In genomic region chr15:99584407-99585202, GRCm38 (mm10) we compare ENCODE assay signal across 8 mouse cellular contexts. TPM values are rescaled to one million over a fixed set of nuclear protein-coding genes. Genes with fewer than 3 reads are reported as not detected.
A peak's percentile ranks its signal among the peaks of the same experiment; 100 is the strongest.
DNase-seq lines count a peak whose midpoint lies in the region; ATAC-seq and TF ChIP-seq lines count a peak whose summit lies in the region.

No protein-coding gene starts in this region.

- H3ac ChIP-seq in myocyte (ENCODE audit: control insufficient read depth, insufficient read length), result no peak overlapping the region

- peak overlapping the region; percentile 21 for H3K4me3 ChIP-seq in neural tube, embryonic 11.5 days (ENCODE audit: low read depth, low read length)
- H3K4me3 ChIP-seq in heart, embryonic 15.5 days, result peak overlapping the region; percentile 46
- H3K4me3 ChIP-seq in liver, embryonic 11.5 days (ENCODE audit: low read depth, low read length), result 0 out of 2 replicates have a peak overlapping the region, but pooled peaks have one; percentile 17
- H3K4me3 ChIP-seq in myocyte, result peak overlapping the region; percentile 3

- TF ChIP-seq POLR2A in myocyte (IDR thresholded peaks at IDR 0.05; ENCODE audit: insufficient read length, low read depth), result peak; percentile 56

- no peaks in the 10 kb centered on the region for H3K79me2 ChIP-seq in myocyte (ENCODE audit: control insufficient read depth, insufficient read depth)

- WGBS in neural tube, embryonic 11.5 days, result under 1% methylated on average over 24 of the region's 24 CpGs
- 2% methylated on average over 24 of the region's 24 CpGs for WGBS in heart, embryonic 15.5 days
- 3% methylated on average over 24 of the region's 24 CpGs for WGBS in liver, embryonic 11.5 days

- H3K27me3 ChIP-seq in neural tube, embryonic 11.5 days (ENCODE audit: control insufficient read depth, insufficient read depth, low read length), result peaks cover 75% of the 10 kb centered on the region
- H3K27me3 ChIP-seq in heart, embryonic 15.5 days, result peaks cover 99% of the 10 kb centered on the region
- H3K27me3 ChIP-seq in liver, embryonic 11.5 days (replicated peaks; ENCODE audit: control insufficient read depth, insufficient read depth, low read length), result peaks cover 95% of the 10 kb centered on the region
- H3K27me3 ChIP-seq in myocyte (ENCODE audit: control insufficient read depth, insufficient read depth, insufficient read length), result no peaks in the 10 kb centered on the region

- H3K36me3 ChIP-seq in neural tube, embryonic 11.5 days (ENCODE audit: control insufficient read depth, insufficient read depth, low read length), result no peaks in the 10 kb centered on the region
- H3K36me3 ChIP-seq in heart, embryonic 15.5 days, result no peaks in the 10 kb centered on the region
- no peaks in the 10 kb centered on the region for H3K36me3 ChIP-seq in liver, embryonic 11.5 days (ENCODE audit: control insufficient read depth, insufficient read depth, low read length)
- no peaks in the 10 kb centered on the region for H3K36me3 ChIP-seq in myocyte (ENCODE audit: control insufficient read depth, insufficient read depth)

- H3K27ac ChIP-seq in neural tube, embryonic 11.5 days (ENCODE audit: low read depth, low read length), result no peak overlapping the region
- H3K27ac ChIP-seq in heart, embryonic 15.5 days, result no peak overlapping the region
- no peak overlapping the region for H3K27ac ChIP-seq in liver, embryonic 11.5 days (ENCODE audit: low read depth, low read length)

- H3K9me3 ChIP-seq in neural tube, embryonic 11.5 days (ENCODE audit: control insufficient read depth, low read length), result no peaks in the 10 kb centered on the region
- no peaks in the 10 kb centered on the region for H3K9me3 ChIP-seq in heart, embryonic 15.5 days (replicated peaks)
- H3K9me3 ChIP-seq in liver, embryonic 11.5 days (ENCODE audit: control insufficient read depth, low read length), result no peaks in the 10 kb centered on the region

- peak overlapping the region; percentile 49 for H3K4me2 ChIP-seq in neural tube, embryonic 11.5 days (ENCODE audit: low read depth)
- H3K4me2 ChIP-seq in heart, embryonic 15.5 days, result peak overlapping the region; percentile 73
- peak overlapping the region; percentile 53 for H3K4me2 ChIP-seq in liver, embryonic 11.5 days
- peak overlapping the region; percentile 70 for H3K4me2 ChIP-seq in myocyte (ENCODE audit: low read depth)

- ATAC-seq in neural tube, embryonic 11.5 days (ENCODE audit: insufficient read depth, low FRiP score, low TSS enrichment), result no peak
- no peak for ATAC-seq in heart, embryonic 15.5 days (replicated peaks; ENCODE audit: insufficient number of reproducible peaks, insufficient read depth, low FRiP score, low read depth)
- no peak for ATAC-seq in liver, embryonic 11.5 days (replicated peaks; ENCODE audit: low FRiP score)

- peaks cover 15% of the 10 kb centered on the region for H3K4me1 ChIP-seq in neural tube, embryonic 11.5 days (ENCODE audit: control insufficient read depth, insufficient read depth, low read length)
- H3K4me1 ChIP-seq in heart, embryonic 15.5 days (replicated peaks), result peaks cover 19% of the 10 kb centered on the region
- peaks cover 5% of the 10 kb centered on the region; the same call in 1 of the 2 replicates for H3K4me1 ChIP-seq in liver, embryonic 11.5 days (replicated peaks; ENCODE audit: control insufficient read depth, insufficient read depth, low read length)

- no peak for DNase-seq in neural tube, embryonic 11.5 days (ENCODE audit: low spot score)
- no peak for DNase-seq in neural tube, embryonic 10.5 days (ENCODE audit: extremely low spot score, low spot score)
- no peak for DNase-seq in liver, embryonic 11.5 days (ENCODE audit: low spot score)
- DNase-seq in cerebellum, postnatal 14 days, result no peak
- DNase-seq in thymus, postnatal 4 days, result no peak
- DNase-seq in testis, postnatal 10 days (ENCODE audit: low spot score), result no peak

- no peak overlapping the region; the same call in 1 of the 2 replicates for H3K9ac ChIP-seq in neural tube, embryonic 11.5 days (ENCODE audit: low read length)
- no peak overlapping the region for H3K9ac ChIP-seq in heart, embryonic 15.5 days
- no peak overlapping the region for H3K9ac ChIP-seq in liver, embryonic 11.5 days (ENCODE audit: low read depth, low read length)

TF ChIP-seq in myocyte, 11 proteins besides CTCF, POLR2A, EP300 and RAD21:
- no peak for TF ChIP-seq TCF12 (IDR thresholded peaks at IDR 0.05; ENCODE audit: insufficient read depth, poor library complexity, severe bottlenecking)
- peak; percentile 23 for TF ChIP-seq SRF (IDR thresholded peaks at IDR 0.05; ENCODE audit: control insufficient read depth, insufficient read length, low read depth)
- TF ChIP-seq REST (IDR thresholded peaks at IDR 0.05; ENCODE audit: insufficient read depth, insufficient read length), result no peak
- peak in 1 of 3 experiments; percentile 32 for TF ChIP-seq MYOD1 (IDR thresholded peaks at IDR 0.05; ENCODE audit: control insufficient read depth in 1 of 3, insufficient read length in 2 of 3, low read depth in 2 of 3)
- peak; percentile 87 for TF ChIP-seq CEBPB (IDR thresholded peaks at IDR 0.05; ENCODE audit: insufficient read depth, poor library complexity, severe bottlenecking)
- TF ChIP-seq MYOG (IDR thresholded peaks at IDR 0.05; ENCODE audit: control insufficient read depth in 1 of 3, insufficient read depth in 1 of 3, insufficient read length in 2 of 3, low read depth in 2 of 3), result peak in 1 of 3 experiments; percentile 28
- no peak for TF ChIP-seq MAX (IDR thresholded peaks at IDR 0.05; ENCODE audit: low read depth)
- TF ChIP-seq POLR2AphosphoS2 (IDR thresholded peaks at IDR 0.05; ENCODE audit: insufficient read length, low read depth), result no peak
- TF ChIP-seq E2F4 (IDR thresholded peaks at IDR 0.05; ENCODE audit: insufficient read depth), result no peak
- no peak for TF ChIP-seq TCF3 (IDR thresholded peaks at IDR 0.05; ENCODE audit: insufficient read length, low read depth)
- TF ChIP-seq USF1 (IDR thresholded peaks at IDR 0.05; ENCODE audit: low read depth), result no peak

RNA-seq across cellular contexts. Expression of gene Aqp2, which starts 5.8 kb away (rescaled TPM):
- not detected in 2 replicates for polyA plus RNA-seq in neural tube, embryonic 11.5 days (2014; fragmentation: Nextera tagmentation; extraction: Ambion mirVana)
- polyA plus RNA-seq in heart, embryonic 15.5 days (2015; fragmentation: Nextera tagmentation; extraction: Ambion mirVana), result not detected in 2 replicates
- polyA plus RNA-seq in liver, embryonic 11.5 days (2014; fragmentation: Nextera tagmentation; extraction: Ambion mirVana), result not detected in 2 replicates
- 0.02 TPM for polyA plus RNA-seq in myocyte (2012; fragmentation: generic; extraction: Trizol)

RNA-seq across cellular contexts. Expression of gene Aqp5, which starts 6.0 kb away (rescaled TPM):
- 0.27 and 0.59 TPM in 2 replicates for polyA plus RNA-seq in neural tube, embryonic 11.5 days (2014; fragmentation: Nextera tagmentation; extraction: Ambion mirVana)
- 0.72 and 2.7 TPM in 2 replicates for polyA plus RNA-seq in heart, embryonic 15.5 days (2015; fragmentation: Nextera tagmentation; extraction: Ambion mirVana)
- polyA plus RNA-seq in liver, embryonic 11.5 days (2014; fragmentation: Nextera tagmentation; extraction: Ambion mirVana), result 1.2 and 1.9 TPM in 2 replicates
- polyA plus RNA-seq in myocyte (2012; fragmentation: generic; extraction: Trizol), result 109 TPM

RNA-seq across cellular contexts. Expression of gene Aqp6, which starts 16.6 kb away (rescaled TPM):
- polyA plus RNA-seq in neural tube, embryonic 11.5 days (2014; fragmentation: Nextera tagmentation; extraction: Ambion mirVana), result 0.64 and 0.66 TPM in 2 replicates
- polyA plus RNA-seq in heart, embryonic 15.5 days (2015; fragmentation: Nextera tagmentation; extraction: Ambion mirVana), result not detected in 2 replicates
- polyA plus RNA-seq in liver, embryonic 11.5 days (2014; fragmentation: Nextera tagmentation; extraction: Ambion mirVana), result not detected in 2 replicates
- polyA plus RNA-seq in myocyte (2012; fragmentation: generic; extraction: Trizol), result not detected

RNA-seq across cellular contexts. Expression of gene Faim2, which starts 56.6 kb away (rescaled TPM):
- 1.5 and 2.3 TPM in 2 replicates for polyA plus RNA-seq in neural tube, embryonic 11.5 days (2014; fragmentation: Nextera tagmentation; extraction: Ambion mirVana)
- 0.28 and 0.33 TPM in 2 replicates for polyA plus RNA-seq in heart, embryonic 15.5 days (2015; fragmentation: Nextera tagmentation; extraction: Ambion mirVana)
- 0.19 and 0.22 TPM in 2 replicates for polyA plus RNA-seq in liver, embryonic 11.5 days (2014; fragmentation: Nextera tagmentation; extraction: Ambion mirVana)
- polyA plus RNA-seq in myocyte (2012; fragmentation: generic; extraction: Trizol), result 0.40 TPM

Comparison
In these comparisons a context has a peak if more than half of its experiments do, and no peak if none do; other contexts are left out.
1. RNA of gene Aqp5, which starts 6.0 kb away (polyA plus RNA-seq): 109 TPM in myocyte (single experiment); 1.2 to 1.9 TPM in liver, embryonic 11.5 days, 0.72 to 2.7 TPM in heart, embryonic 15.5 days and 0.27 to 0.59 TPM in neural tube, embryonic 11.5 days; every median in the first group is over 10 times any median in the second.
2. Peak in every context shown above with its lines, with median percentiles within 50 percentile points of each other: H3K4me2 ChIP-seq and H3K4me3 ChIP-seq.